Mouse (Mus musculus): ENCODE data around the gene Pxn.

GRCm38 (mm10) chr5:115546536-115546935 lies 40.1 kb downstream of the Pxn start:
- TF ChIP-seq CTCF (IDR thresholded peaks at IDR 0.05; ENCODE audit: low read depth, low read length) (no peak), POLR2A (IDR thresholded peaks at IDR 0.05; ENCODE audit: extremely low read depth, insufficient read depth, low read length) (no peak)

Data from liver, adult 2 months (tissue).